Mouse (Mus musculus): Measurements from ENCODE around the gene Aarsd1. TPM values are rescaled to one million over a fixed set of nuclear protein-coding genes. Genes with fewer than 3 reads are reported as not detected.
A peak's percentile ranks its signal among the peaks of the same experiment; 100 is the strongest.
"Not testable (repeated sequence)": the region's sequence is repeated elsewhere in the genome, so short reads cannot be mapped to it uniquely, and the experiment has no call there.

The Aarsd1 gene
- polyA plus RNA-seq, 1 experiment, result 50.6 TPM

- TF ChIP-seq MAX (IDR thresholded peaks at IDR 0.05) (peak; percentile 56), FOSL1 (IDR thresholded peaks at IDR 0.05; ENCODE audit: insufficient read depth, low read length, poor library complexity, severe bottlenecking) (peak; percentile 15), CTCF (IDR thresholded peaks at IDR 0.05; ENCODE audit: control insufficient read depth, insufficient read depth, insufficient read length) (peak; percentile 60), MYOD1 (IDR thresholded peaks at IDR 0.05; ENCODE audit: control insufficient read depth, insufficient read length, low read depth) (no peak), CEBPB (IDR thresholded peaks at IDR 0.05; ENCODE audit: low read depth) (no peak), USF1 (IDR thresholded peaks at IDR 0.05; ENCODE audit: low read depth) (peak; percentile 30), MYOG (IDR thresholded peaks at IDR 0.05; ENCODE audit: control insufficient read depth, extremely low read depth, insufficient read length) (no peak)
- Histone ChIP-seq H3ac (ENCODE audit: control insufficient read depth, insufficient read length, low read depth) (peak within 1 kb of the TSS; percentile 86), H3K36me3 (ENCODE audit: control insufficient read depth, insufficient read depth) (peaks cover 37% of the 10 kb centered on the region), H3K27me3 (ENCODE audit: control insufficient read depth, insufficient read depth, insufficient read length) (no peaks in the 10 kb centered on the region), H3K79me3 (ENCODE audit: low read depth) (peaks cover 29% of the 10 kb centered on the region), H3K4me3 (ENCODE audit: insufficient read depth, poor library complexity, severe bottlenecking) (peak within 1 kb of the TSS; percentile 95), H3K79me2 (ENCODE audit: control insufficient read depth, insufficient read depth) (peaks cover 34% of the 10 kb centered on the region)
These were observed 24.8 kb upstream of the Aarsd1 start, which contains the start of gene Rpl27 for GRCm38 (mm10) chr11:101442127-101442693. TSS of gene Rpl27 (plus strand) at chr11:101442298.

DNA sequence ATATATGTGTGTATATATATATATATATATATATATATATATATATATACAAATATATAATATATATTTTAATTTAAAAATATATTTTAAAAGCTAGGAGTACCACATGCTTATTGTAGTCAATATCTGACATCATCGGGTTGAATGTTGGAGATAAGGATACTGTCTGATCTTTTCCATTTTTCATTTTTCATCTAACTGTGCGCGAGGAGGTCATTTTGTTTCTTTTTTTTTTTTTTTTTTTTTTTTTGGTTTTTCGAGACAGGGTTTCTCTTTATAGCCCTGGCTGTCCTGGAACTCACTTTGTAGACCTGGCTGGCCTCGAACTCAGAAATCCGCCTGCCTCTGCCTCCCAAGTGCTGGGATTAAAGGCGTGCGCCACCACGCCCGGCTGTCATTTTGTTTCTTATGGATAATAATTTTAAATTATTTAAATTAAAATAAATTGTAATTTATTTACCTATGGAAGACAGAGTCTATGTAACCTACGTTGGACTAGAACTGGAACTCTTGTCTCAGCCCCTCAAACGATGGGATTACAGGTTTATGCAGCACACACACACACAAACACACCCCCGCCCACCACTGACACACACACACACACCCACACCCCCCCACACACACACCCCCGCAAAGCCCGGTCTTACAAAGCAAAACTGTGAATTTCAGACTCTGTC, 24.2 kb upstream of the Aarsd1 start:
- H3K79me2 ChIP-seq (ENCODE audit: control insufficient read depth, insufficient read depth), result peaks cover 34% of the 10 kb centered on the region
- H3K79me3 ChIP-seq (ENCODE audit: low read depth), result peaks cover 29% of the 10 kb centered on the region
- H3K36me3 ChIP-seq (ENCODE audit: control insufficient read depth, insufficient read depth), result peaks cover 37% of the 10 kb centered on the region
- H3ac ChIP-seq (ENCODE audit: control insufficient read depth, insufficient read length, low read depth); H3K27me3 ChIP-seq (ENCODE audit: control insufficient read depth, insufficient read depth, insufficient read length): not testable (repeated sequence)
- peak overlapping the region; percentile 21 for H3K4me3 ChIP-seq (ENCODE audit: insufficient read depth, poor library complexity, severe bottlenecking)

DNA sequence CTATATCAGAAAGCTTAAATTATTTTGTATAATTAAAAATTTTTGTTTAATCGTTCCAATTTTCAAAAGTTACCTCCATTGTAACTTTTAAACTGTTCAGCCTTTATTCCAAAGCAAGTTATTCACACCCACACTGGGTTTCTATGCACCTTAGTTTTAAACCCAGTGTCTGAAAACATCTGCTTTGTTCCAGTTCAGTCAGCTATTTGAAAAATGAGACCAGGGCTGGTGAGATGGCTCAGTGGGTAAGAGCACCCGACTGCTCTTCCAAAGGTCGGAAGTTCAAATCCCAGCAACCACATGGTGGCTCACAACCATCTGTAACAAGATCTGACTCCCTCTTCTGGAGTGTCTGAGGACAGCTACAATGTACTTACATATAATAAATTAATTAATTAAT, 20.6 kb upstream of the Aarsd1 start:
- H3K36me3 ChIP-seq (ENCODE audit: control insufficient read depth, insufficient read depth), result peaks cover 34% of the 10 kb centered on the region
- not testable (repeated sequence) for H3ac ChIP-seq (ENCODE audit: control insufficient read depth, insufficient read length, low read depth); H3K4me3 ChIP-seq (ENCODE audit: insufficient read depth, poor library complexity, severe bottlenecking); H3K79me2 ChIP-seq (ENCODE audit: control insufficient read depth, insufficient read depth); H3K27me3 ChIP-seq (ENCODE audit: control insufficient read depth, insufficient read depth, insufficient read length); H3K79me3 ChIP-seq (ENCODE audit: low read depth)

DNA sequence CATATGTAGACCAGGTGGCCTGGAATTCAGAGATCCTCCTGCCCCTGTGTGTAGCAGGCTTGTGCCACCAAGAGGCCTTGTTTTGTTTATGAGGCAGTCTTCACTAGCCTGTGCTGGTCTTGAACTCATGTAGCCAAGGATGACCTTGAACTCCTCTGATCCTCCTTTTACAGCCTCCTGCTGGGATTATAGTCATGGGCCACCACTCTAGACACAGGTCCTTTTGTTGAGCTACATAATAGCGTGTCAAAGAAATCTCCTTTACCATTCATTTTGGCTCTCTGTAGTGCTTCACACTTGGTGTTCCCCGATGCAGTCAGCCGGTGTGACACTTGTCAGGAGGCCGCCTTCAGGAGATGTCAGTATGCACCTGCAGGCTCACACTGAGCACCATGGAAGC, 19.5 kb upstream of the Aarsd1 start:
- no peaks in the 10 kb centered on the region for H3K79me3 ChIP-seq (ENCODE audit: low read depth)
- no peak overlapping the region for H3ac ChIP-seq (ENCODE audit: control insufficient read depth, insufficient read length, low read depth)
- TF ChIP-seq MAX (IDR thresholded peaks at IDR 0.05) (no peak), USF1 (IDR thresholded peaks at IDR 0.05; ENCODE audit: low read depth) (no peak), MYOD1 (IDR thresholded peaks at IDR 0.05; ENCODE audit: control insufficient read depth, insufficient read length, low read depth) (no peak), MYOG (IDR thresholded peaks at IDR 0.05; ENCODE audit: control insufficient read depth, extremely low read depth, insufficient read length) (no peak), CEBPB (IDR thresholded peaks at IDR 0.05; ENCODE audit: low read depth) (no peak), FOSL1 (IDR thresholded peaks at IDR 0.05; ENCODE audit: insufficient read depth, low read length, poor library complexity, severe bottlenecking) (no peak)
- no peak overlapping the region for H3K4me3 ChIP-seq (ENCODE audit: insufficient read depth, poor library complexity, severe bottlenecking)
- peaks cover 38% of the 10 kb centered on the region for H3K36me3 ChIP-seq (ENCODE audit: control insufficient read depth, insufficient read depth)
- H3K27me3 ChIP-seq (ENCODE audit: control insufficient read depth, insufficient read depth, insufficient read length), result no peaks in the 10 kb centered on the region
- no peaks in the 10 kb centered on the region for H3K79me2 ChIP-seq (ENCODE audit: control insufficient read depth, insufficient read depth)

GRCm38 (mm10) chr11:101435831-101436230, 18.4 kb upstream of the Aarsd1 start:
- Histone ChIP-seq H3ac (ENCODE audit: control insufficient read depth, insufficient read length, low read depth) (no peak overlapping the region), H3K79me2 (ENCODE audit: control insufficient read depth, insufficient read depth) (no peaks in the 10 kb centered on the region), H3K4me3 (ENCODE audit: insufficient read depth, poor library complexity, severe bottlenecking) (no peak overlapping the region), H3K27me3 (ENCODE audit: control insufficient read depth, insufficient read depth, insufficient read length) (no peaks in the 10 kb centered on the region), H3K79me3 (ENCODE audit: low read depth) (no peaks in the 10 kb centered on the region), H3K36me3 (ENCODE audit: control insufficient read depth, insufficient read depth) (peaks cover 49% of the 10 kb centered on the region)
- TF ChIP-seq MAX (IDR thresholded peaks at IDR 0.05), result no peak
- no peak for TF ChIP-seq MYOD1 (IDR thresholded peaks at IDR 0.05; ENCODE audit: control insufficient read depth, insufficient read length, low read depth)
- TF ChIP-seq CEBPB (IDR thresholded peaks at IDR 0.05; ENCODE audit: low read depth), result no peak
- TF ChIP-seq USF1 (IDR thresholded peaks at IDR 0.05; ENCODE audit: low read depth), result no peak
- no peak for TF ChIP-seq FOSL1 (IDR thresholded peaks at IDR 0.05; ENCODE audit: insufficient read depth, low read length, poor library complexity, severe bottlenecking)
- no peak for TF ChIP-seq MYOG (IDR thresholded peaks at IDR 0.05; ENCODE audit: control insufficient read depth, extremely low read depth, insufficient read length)
- TF ChIP-seq CTCF (IDR thresholded peaks at IDR 0.05; ENCODE audit: control insufficient read depth, insufficient read depth, insufficient read length), result no peak

DNA sequence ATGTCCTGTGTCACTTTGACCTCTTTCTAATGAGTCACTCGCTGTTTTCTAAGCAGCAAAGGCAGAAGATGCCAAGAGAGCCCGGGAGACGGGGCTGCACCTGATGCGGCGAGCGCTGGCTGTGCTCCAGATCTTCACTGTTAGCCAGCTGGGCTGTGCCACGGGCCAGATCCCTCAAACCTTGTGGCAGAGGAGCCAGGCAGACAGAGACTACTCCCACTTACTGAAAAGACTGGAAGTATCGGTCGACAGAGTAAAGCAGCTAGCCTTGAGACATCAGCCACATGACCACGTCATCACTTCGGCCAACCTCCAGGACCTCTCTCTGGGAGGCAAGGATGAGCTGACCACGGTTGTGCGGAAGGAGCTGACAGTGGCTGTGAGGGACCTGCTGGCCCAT, 16.0 kb upstream of the Aarsd1 start:
- H3K27me3 ChIP-seq (ENCODE audit: control insufficient read depth, insufficient read depth, insufficient read length), result no peaks in the 10 kb centered on the region
- no peak overlapping the region for H3K4me3 ChIP-seq (ENCODE audit: insufficient read depth, poor library complexity, severe bottlenecking)
- no peak for TF ChIP-seq USF1 (IDR thresholded peaks at IDR 0.05; ENCODE audit: low read depth)
- TF ChIP-seq MYOG (IDR thresholded peaks at IDR 0.05; ENCODE audit: control insufficient read depth, extremely low read depth, insufficient read length), result no peak
- TF ChIP-seq MAX (IDR thresholded peaks at IDR 0.05), result no peak
- no peak for TF ChIP-seq FOSL1 (IDR thresholded peaks at IDR 0.05; ENCODE audit: insufficient read depth, low read length, poor library complexity, severe bottlenecking)
- TF ChIP-seq CEBPB (IDR thresholded peaks at IDR 0.05; ENCODE audit: low read depth), result no peak
- TF ChIP-seq CTCF (IDR thresholded peaks at IDR 0.05; ENCODE audit: control insufficient read depth, insufficient read depth, insufficient read length), result no peak
- TF ChIP-seq MYOD1 (IDR thresholded peaks at IDR 0.05; ENCODE audit: control insufficient read depth, insufficient read length, low read depth), result no peak
- H3ac ChIP-seq (ENCODE audit: control insufficient read depth, insufficient read length, low read depth), result no peak overlapping the region
- H3K79me2 ChIP-seq (ENCODE audit: control insufficient read depth, insufficient read depth), result peaks cover 7% of the 10 kb centered on the region
- H3K36me3 ChIP-seq (ENCODE audit: control insufficient read depth, insufficient read depth), result peaks cover 68% of the 10 kb centered on the region
- peaks cover 4% of the 10 kb centered on the region for H3K79me3 ChIP-seq (ENCODE audit: low read depth)

All from C2C12 (cell line).